Mouse (Mus musculus): ENCODE measurements around the gene Mpo. TPM values are rescaled to one million over a fixed set of nuclear protein-coding genes. Genes with fewer than 3 reads are reported as not detected.

Mpo gene
- polyA plus RNA-seq (2015; fragmentation: Illumina TruSeq; extraction: RNeasy Lipid Tissue Mini Kit (QIAGEN cat#74804); ENCODE audit: insufficient read depth, low replicate concordance), result 2.2 TPM

GRCm38 (mm10) chr11:87793460-87793859 lies at the start of gene Mpo:
Mpo (plus strand) TSS chr11:87793581.

GRCm38 (mm10) chr11:87760301-87761081 lies 32.9 kb upstream of the Mpo start, which contains the start of gene Tspoap1:
Tspoap1 (plus strand) TSS chr11:87760541.

GRCm38 (mm10) chr11:87828239-87828900 lies 35.0 kb downstream of the Mpo start, which contains the start of gene Lpo:
Lpo (minus strand) TSS chr11:87828289.

GRCm38 (mm10) chr11:87852690-87853596 lies 59.6 kb downstream of the Mpo start, which contains the start of gene Mks1:
Mks1 (plus strand) TSS chr11:87853215.

Other genes with a start within 250 kb of the Mpo start
- gene Gm11492, start 226.9 kb upstream of the Mpo start, polyA plus RNA-seq (2015; fragmentation: Illumina TruSeq; extraction: RNeasy Lipid Tissue Mini Kit (QIAGEN cat#74804); ENCODE audit: insufficient read depth, low replicate concordance), result not detected
- 63.5 TPM for gene Sept4, start 224.7 kb upstream of the Mpo start, polyA plus RNA-seq (2015; fragmentation: Illumina TruSeq; extraction: RNeasy Lipid Tissue Mini Kit (QIAGEN cat#74804); ENCODE audit: insufficient read depth, low replicate concordance)
- 43.3 TPM for gene Mtmr4, start 201.4 kb upstream of the Mpo start, polyA plus RNA-seq (2015; fragmentation: Illumina TruSeq; extraction: RNeasy Lipid Tissue Mini Kit (QIAGEN cat#74804); ENCODE audit: insufficient read depth, low replicate concordance)
- 0.08 TPM for gene Hsf5, start 176.4 kb upstream of the Mpo start, polyA plus RNA-seq (2015; fragmentation: Illumina TruSeq; extraction: RNeasy Lipid Tissue Mini Kit (QIAGEN cat#74804); ENCODE audit: insufficient read depth, low replicate concordance)
- 3.2 TPM for gene Rnf43, start 130.9 kb upstream of the Mpo start, polyA plus RNA-seq (2015; fragmentation: Illumina TruSeq; extraction: RNeasy Lipid Tissue Mini Kit (QIAGEN cat#74804); ENCODE audit: insufficient read depth, low replicate concordance)
- gene Supt4a, start 56.0 kb upstream of the Mpo start, polyA plus RNA-seq (2015; fragmentation: Illumina TruSeq; extraction: RNeasy Lipid Tissue Mini Kit (QIAGEN cat#74804); ENCODE audit: insufficient read depth, low replicate concordance), result 162 TPM
- gene Tspoap1, start 33.0 kb upstream of the Mpo start, polyA plus RNA-seq (2015; fragmentation: Illumina TruSeq; extraction: RNeasy Lipid Tissue Mini Kit (QIAGEN cat#74804); ENCODE audit: insufficient read depth, low replicate concordance), result 4.9 TPM
- 0.12 TPM for gene Lpo, start 34.7 kb downstream of the Mpo start, polyA plus RNA-seq (2015; fragmentation: Illumina TruSeq; extraction: RNeasy Lipid Tissue Mini Kit (QIAGEN cat#74804); ENCODE audit: insufficient read depth, low replicate concordance)
- 10.2 TPM for gene Mks1, start 59.6 kb downstream of the Mpo start, polyA plus RNA-seq (2015; fragmentation: Illumina TruSeq; extraction: RNeasy Lipid Tissue Mini Kit (QIAGEN cat#74804); ENCODE audit: insufficient read depth, low replicate concordance)
- gene Epx, start 82.0 kb downstream of the Mpo start, polyA plus RNA-seq (2015; fragmentation: Illumina TruSeq; extraction: RNeasy Lipid Tissue Mini Kit (QIAGEN cat#74804); ENCODE audit: insufficient read depth, low replicate concordance), result not detected
- not detected for gene Olfr462, start 98.7 kb downstream of the Mpo start, polyA plus RNA-seq (2015; fragmentation: Illumina TruSeq; extraction: RNeasy Lipid Tissue Mini Kit (QIAGEN cat#74804); ENCODE audit: insufficient read depth, low replicate concordance)
- gene Olfr463, start 103.8 kb downstream of the Mpo start, polyA plus RNA-seq (2015; fragmentation: Illumina TruSeq; extraction: RNeasy Lipid Tissue Mini Kit (QIAGEN cat#74804); ENCODE audit: insufficient read depth, low replicate concordance), result not detected
- gene Olfr464, start 127.4 kb downstream of the Mpo start, polyA plus RNA-seq (2015; fragmentation: Illumina TruSeq; extraction: RNeasy Lipid Tissue Mini Kit (QIAGEN cat#74804); ENCODE audit: insufficient read depth, low replicate concordance), result not detected
- 67.1 TPM for gene Dynll2, start 194.0 kb downstream of the Mpo start, polyA plus RNA-seq (2015; fragmentation: Illumina TruSeq; extraction: RNeasy Lipid Tissue Mini Kit (QIAGEN cat#74804); ENCODE audit: insufficient read depth, low replicate concordance)

All from spleen, adult 10 weeks (tissue).